Mouse (Mus musculus) thymus, adult 2 months (tissue): ENCODE data around the gene Sdcbp2.

Experiments used
- CTCF ChIP-seq: fragments of 200-500 bp; IDR thresholded peaks from 2 replicates; pipeline ENCODE4 v1.5.1; 2012; ENCODE audit warnings: mild to moderate bottlenecking, control low read depth, low read length, moderate library complexity, borderline replicate concordance; ENCODE audit not compliant: control insufficient read depth, poor library complexity, insufficient read depth; ENCODE audit errors: extremely low read depth
- POLR2A ChIP-seq: fragments of 200-500 bp; IDR thresholded peaks from 2 replicates; pipeline ENCODE4 v1.6.1; 2012; ENCODE audit warnings: mild to moderate bottlenecking, low read length, control low read depth, moderate library complexity; ENCODE audit not compliant: control insufficient read depth, poor library complexity, insufficient read depth; ENCODE audit errors: extremely low read depth

GRCm38 (mm10) chr2:151524324-151525041 is 47.9 kb upstream of the Sdcbp2 start:
- TF ChIP-seq POLR2A = no peak
- TF ChIP-seq CTCF = no peak
